Mouse (Mus musculus): ENCODE results near the gene Ahnak.

DNA sequence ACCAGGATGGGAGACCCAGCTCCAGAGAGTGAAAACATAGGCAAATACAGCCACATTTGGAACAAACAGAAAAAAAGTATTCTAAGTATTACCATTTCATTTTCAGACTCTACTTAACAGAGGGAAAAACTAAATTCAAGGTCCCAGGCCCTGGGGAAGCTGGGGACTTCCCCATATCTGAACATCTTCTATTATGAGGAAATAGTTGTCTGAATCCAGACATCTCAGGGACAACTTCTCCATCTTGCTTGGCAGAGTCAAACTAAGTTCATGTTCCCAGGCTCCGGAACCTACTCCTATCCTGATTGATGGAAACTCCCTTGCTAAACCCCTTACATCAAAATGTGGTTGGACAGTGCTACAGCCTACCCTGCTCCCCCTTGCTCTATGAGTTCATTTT lies 133.3 kb downstream of the Ahnak start:
- TF ChIP-seq CTCF (IDR thresholded peaks at IDR 0.05; ENCODE audit: extremely low read depth, insufficient read length, insufficient replicate concordance, low read depth, low read length): no peak
- no peak for TF ChIP-seq POLR2A (IDR thresholded peaks at IDR 0.05; ENCODE audit: low read depth, low read length)
